Mouse (Mus musculus): ENCODE measurements around the gene Exoc7. TPM values are rescaled to one million over a fixed set of nuclear protein-coding genes. Genes with fewer than 3 reads are reported as not detected.

Exoc7 gene
- total and polyA plus RNA-seq, 2 experiments from 2014 or later = 81.0 to 149 TPM

- H3K4me2 ChIP-seq (ENCODE audit: low read depth, low read length, poor library complexity, severe bottlenecking) = peak overlapping the region; percentile 93
- peak overlapping the region; percentile 24; the same call in 1 of the 2 replicates for H3K9ac ChIP-seq (replicated peaks; ENCODE audit: low read length, poor library complexity, severe bottlenecking)
- H3K4me1 ChIP-seq (ENCODE audit: insufficient read depth, low read length) = peaks cover 6% of the 10 kb centered on the region; the same call in 1 of the 2 replicates
- TF ChIP-seq CTCF (IDR thresholded peaks at IDR 0.05) = no peak
- H3K27me3 ChIP-seq (ENCODE audit: insufficient read depth, low read length) = peaks cover 14% of the 10 kb centered on the region
- H3K4me3 ChIP-seq (ENCODE audit: low read depth, low read length) = peak overlapping the region; percentile 42
- 5% methylated on average over 26 of the region's 26 CpGs for WGBS
- no peaks in the 10 kb centered on the region for H3K9me3 ChIP-seq (ENCODE audit: low read length)
- H3K27ac ChIP-seq (ENCODE audit: low read depth, low read length) = no peak overlapping the region
- no peak for DNase-seq (ENCODE audit: low spot score)
- H3K36me3 ChIP-seq (ENCODE audit: insufficient read depth, low read length) = peaks cover 11% of the 10 kb centered on the region; the same call in 1 of the 2 replicates
- ATAC-seq (ENCODE audit: low FRiP score) = no peak
Observed at GRCm38 (mm10) chr11:116334417-116334782, 27.4 kb upstream of the Exoc7 start.

- peaks cover 9% of the 10 kb centered on the region; the same call in 1 of the 2 replicates for H3K36me3 ChIP-seq (ENCODE audit: insufficient read depth, low read length)
- WGBS = 30% methylated on average over 31 of the region's 31 CpGs
Observed at GRCm38 (mm10) chr11:116333526-116334416, 26.7 kb upstream of the Exoc7 start.

GRCm38 (mm10) chr11:116332983-116333270, 25.9 kb upstream of the Exoc7 start:
- Histone ChIP-seq H3K4me1 (ENCODE audit: insufficient read depth, low read length) (peaks cover 6% of the 10 kb centered on the region; the same call in 1 of the 2 replicates), H3K9ac (replicated peaks; ENCODE audit: low read length, poor library complexity, severe bottlenecking) (no peak overlapping the region), H3K27ac (ENCODE audit: low read depth, low read length) (0 out of 2 replicates have a peak overlapping the region, but pooled peaks have one; percentile 6), H3K36me3 (ENCODE audit: insufficient read depth, low read length) (peaks cover under 1% of the 10 kb centered on the region; the same call in 1 of the 2 replicates), H3K27me3 (ENCODE audit: insufficient read depth, low read length) (peaks cover 14% of the 10 kb centered on the region), H3K9me3 (ENCODE audit: low read length) (no peaks in the 10 kb centered on the region), H3K4me2 (ENCODE audit: low read depth, low read length, poor library complexity, severe bottlenecking) (no peak overlapping the region; the same call in 1 of the 2 replicates), H3K4me3 (ENCODE audit: low read depth, low read length) (no peak overlapping the region)
- DNase-seq (ENCODE audit: low spot score) = no peak
- ATAC-seq (ENCODE audit: low FRiP score) = no peak
- WGBS = 57% methylated on average over 3 of the region's 3 CpGs
- no peak for TF ChIP-seq CTCF (IDR thresholded peaks at IDR 0.05)

More at GRCm38 (mm10) chr11:116333526-116334416, 26.7 kb upstream of the Exoc7 start:
- no peak for ATAC-seq (ENCODE audit: low FRiP score)
- peak overlapping the region; percentile 24; the same call in 1 of the 2 replicates for H3K9ac ChIP-seq (replicated peaks; ENCODE audit: low read length, poor library complexity, severe bottlenecking)
- TF ChIP-seq CTCF (IDR thresholded peaks at IDR 0.05) = no peak
- H3K27ac ChIP-seq (ENCODE audit: low read depth, low read length) = no peak overlapping the region
- DNase-seq (ENCODE audit: low spot score) = no peak
- peak overlapping the region; percentile 42 for H3K4me3 ChIP-seq (ENCODE audit: low read depth, low read length)
- H3K4me1 ChIP-seq (ENCODE audit: insufficient read depth, low read length) = peaks cover 6% of the 10 kb centered on the region; the same call in 1 of the 2 replicates
- no peaks in the 10 kb centered on the region for H3K9me3 ChIP-seq (ENCODE audit: low read length)
- H3K27me3 ChIP-seq (ENCODE audit: insufficient read depth, low read length) = peaks cover 14% of the 10 kb centered on the region
- peak overlapping the region; percentile 93 for H3K4me2 ChIP-seq (ENCODE audit: low read depth, low read length, poor library complexity, severe bottlenecking)

- Histone ChIP-seq H3K27me3 (ENCODE audit: insufficient read depth, low read length) (peaks cover 14% of the 10 kb centered on the region), H3K9me3 (ENCODE audit: low read length) (no peaks in the 10 kb centered on the region), H3K9ac (replicated peaks; ENCODE audit: low read length, poor library complexity, severe bottlenecking) (no peak overlapping the region), H3K4me2 (ENCODE audit: low read depth, low read length, poor library complexity, severe bottlenecking) (peak overlapping the region; percentile 22), H3K4me1 (ENCODE audit: insufficient read depth, low read length) (peaks cover 6% of the 10 kb centered on the region; the same call in 1 of the 2 replicates), H3K4me3 (ENCODE audit: low read depth, low read length) (no peak overlapping the region), H3K27ac (ENCODE audit: low read depth, low read length) (peak overlapping the region; percentile 43; the same call in 1 of the 2 replicates), H3K36me3 (ENCODE audit: insufficient read depth, low read length) (no peaks in the 10 kb centered on the region)
- ATAC-seq (ENCODE audit: low FRiP score) = 0 out of 2 replicates have a peak, but pooled peaks have one; percentile 22
- DNase-seq (ENCODE audit: low spot score) = peak; percentile 65
- no peak for TF ChIP-seq CTCF (IDR thresholded peaks at IDR 0.05)
- WGBS = 21% methylated on average over 18 of the region's 19 CpGs
Observed at GRCm38 (mm10) chr11:116332232-116332982, 25.4 kb upstream of the Exoc7 start.

GRCm38 (mm10) chr11:116330211-116330518, 23.1 kb upstream of the Exoc7 start:
- peaks cover 14% of the 10 kb centered on the region for H3K27me3 ChIP-seq (ENCODE audit: insufficient read depth, low read length)
- H3K4me2 ChIP-seq (ENCODE audit: low read depth, low read length, poor library complexity, severe bottlenecking) = no peak overlapping the region
- no peaks in the 10 kb centered on the region for H3K36me3 ChIP-seq (ENCODE audit: insufficient read depth, low read length)
- peak overlapping the region; percentile 59; the same call in 1 of the 2 replicates for H3K27ac ChIP-seq (ENCODE audit: low read depth, low read length)
- ATAC-seq (ENCODE audit: low FRiP score) (no peak; the same call in 1 of the 2 replicates), DNase-seq (ENCODE audit: low spot score) (no peak)
- H3K4me3 ChIP-seq (ENCODE audit: low read depth, low read length) = no peak overlapping the region
- H3K9me3 ChIP-seq (ENCODE audit: low read length) = no peaks in the 10 kb centered on the region
- no peak for TF ChIP-seq CTCF (IDR thresholded peaks at IDR 0.05)
- no peak overlapping the region for H3K9ac ChIP-seq (replicated peaks; ENCODE audit: low read length, poor library complexity, severe bottlenecking)
- 61% methylated on average over 7 of the region's 7 CpGs for WGBS
- H3K4me1 ChIP-seq (ENCODE audit: insufficient read depth, low read length) = peaks cover 6% of the 10 kb centered on the region; the same call in 1 of the 2 replicates

Data from midbrain, postnatal 0 days (tissue).